Mouse (Mus musculus) forebrain, postnatal 0 days (tissue): Measurements from ENCODE around the gene Hspd1. TPM values are rescaled to one million over a fixed set of nuclear protein-coding genes. Genes with fewer than 3 reads are reported as not detected.

Experiments used
- ATAC-seq: fragments of 200-750 bp; cut with Nextera tagmentation; 2 replicates; pipeline ENCODE4 v1.8.0; 2017; ENCODE audit warnings: mild to moderate bottlenecking, moderate library complexity
- DNase-seq: peaks from one replicate; pipeline ENCODE4 v3.0.0-alpha.2; 2015
- H3K27ac ChIP-seq: fragments of 300-500 bp; sonication (generic); 2 replicates; pipeline ENCODE4 v1.5.1; 2014; ENCODE audit warnings: low read depth, mild to moderate bottlenecking, antibody characterized with exemption, low read length, moderate library complexity, mixed read lengths
- H3K27me3 ChIP-seq: fragments of 300-500 bp; sonication (generic); 2 replicates; pipeline ENCODE4 v1.6.1; 2014; ENCODE audit warnings: mild to moderate bottlenecking, low read length, mixed read lengths; ENCODE audit not compliant: insufficient read depth
- H3K36me3 ChIP-seq: fragments of 300-500 bp; sonication (generic); 2 replicates; pipeline ENCODE4 v1.6.1; 2014; ENCODE audit warnings: mild to moderate bottlenecking, moderate library complexity; ENCODE audit not compliant: insufficient read depth
- H3K4me1 ChIP-seq: fragments of 300-500 bp; sonication (generic); 2 replicates; pipeline ENCODE4 v1.6.1; 2014; ENCODE audit warnings: antibody characterized with exemption; ENCODE audit not compliant: insufficient read depth
- H3K4me2 ChIP-seq: fragments of 300-500 bp; sonication (generic); 2 replicates; pipeline ENCODE4 v1.6.1; 2014; ENCODE audit warnings: low read depth, mild to moderate bottlenecking, moderate library complexity
- H3K4me3 ChIP-seq: fragments of 300-500 bp; sonication (generic); 2 replicates; pipeline ENCODE4 v1.5.1; 2014; ENCODE audit warnings: low read depth, low read length, mixed read lengths
- H3K9ac ChIP-seq: fragments of 300-500 bp; sonication (generic); 2 replicates; pipeline ENCODE4 v1.6.1; 2014; ENCODE audit warnings: mild to moderate bottlenecking
- H3K9me3 ChIP-seq: fragments of 300-500 bp; sonication (generic); 2 replicates; pipeline ENCODE4 v1.6.1; 2016; ENCODE audit warnings: low read length
- CTCF ChIP-seq: sonication (generic); IDR thresholded peaks from 2 replicates; pipeline ENCODE4 v1.5.1; 2016; ENCODE audit warnings: antibody characterized with exemption, control low read depth, low read depth
- WGBS: fragments of 180-500 bp; shearing (Covaris S2); extraction: QIAGEN DNeasy Blood & Tissue Kit; methylation state at CpG from one replicate; pipeline ENCODE4 v1.1.7; 2014; 5-methylcytosine and 5-hydroxymethylcytosine counted together
- polyA plus RNA-seq: library from polyadenylated mRNA; unstranded; fragments of >200 nt; fragmentation: Nextera tagmentation; extraction: Ambion mirVana; gene quantifications from 2 replicates; pipeline ENCODE4 v1.2.1, GENCODE M21; 2015
- total RNA-seq: library from RNA; depleted of rRNA; stranded (reverse); fragments of >200 nt; gene quantifications from 2 replicates; pipeline ENCODE4 v1.2.3, GENCODE M21; 2014

Hspd1 gene
- total and polyA plus RNA-seq, 2 experiments from 2014 or later: 162 to 238 TPM

GRCm38 (mm10) chr1:55107644-55108043 is 19.6 kb upstream of the Hspd1 start:
- ATAC-seq (no peak), DNase-seq (no peak)
- no peaks in the 10 kb centered on the region for H3K27me3 ChIP-seq
- H3K9ac ChIP-seq: no peak overlapping the region
- WGBS: 91% methylated on average over 1 of the region's 1 CpGs
- TF ChIP-seq CTCF: no peak
- H3K27ac ChIP-seq: no peak overlapping the region
- no peaks in the 10 kb centered on the region for H3K9me3 ChIP-seq
- H3K4me2 ChIP-seq: no peak overlapping the region
- no peak overlapping the region for H3K4me3 ChIP-seq
- H3K36me3 ChIP-seq: no peaks in the 10 kb centered on the region
- no peaks in the 10 kb centered on the region for H3K4me1 ChIP-seq

GRCm38 (mm10) chr1:55106919-55107585 is 19.0 kb upstream of the Hspd1 start:
- no peak for TF ChIP-seq CTCF
- DNase-seq: no peak
- no peak overlapping the region for H3K4me2 ChIP-seq
- no peak overlapping the region for H3K4me3 ChIP-seq
- H3K9me3 ChIP-seq: no peaks in the 10 kb centered on the region
- WGBS: 88% methylated on average over 9 of the region's 9 CpGs
- no peak for ATAC-seq
- no peaks in the 10 kb centered on the region for H3K27me3 ChIP-seq
- H3K36me3 ChIP-seq: no peaks in the 10 kb centered on the region
- H3K27ac ChIP-seq: no peak overlapping the region
- H3K4me1 ChIP-seq: no peaks in the 10 kb centered on the region
- H3K9ac ChIP-seq: no peak overlapping the region

DNA sequence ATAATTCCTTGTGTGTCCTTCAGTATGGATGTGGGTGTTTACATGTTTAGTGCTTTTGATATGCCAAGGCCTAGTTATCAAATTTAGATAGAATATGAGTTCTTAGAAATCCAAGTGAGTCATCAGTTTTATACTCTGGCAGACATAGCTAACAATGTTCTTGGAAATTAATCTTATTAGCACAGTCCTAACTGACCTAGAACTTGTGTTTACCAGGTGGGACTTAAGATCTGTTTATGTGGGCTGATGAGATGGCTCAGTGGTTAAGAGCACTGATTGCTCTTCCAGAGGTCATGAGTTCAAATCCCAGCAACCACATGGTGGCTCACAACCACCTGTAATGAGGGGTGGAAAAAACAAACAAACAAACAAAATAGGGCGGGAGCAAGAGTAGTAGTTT is 4.4 kb upstream of the Hspd1 start:
- H3K4me2 ChIP-seq: no peak overlapping the region
- no peak for ATAC-seq
- H3K27ac ChIP-seq: no peak overlapping the region
- no peak for DNase-seq
- no peaks in the 10 kb centered on the region for H3K4me1 ChIP-seq
- 74% methylated on average over 1 of the region's 1 CpGs for WGBS
- no peak overlapping the region for H3K4me3 ChIP-seq
- no peaks in the 10 kb centered on the region for H3K9me3 ChIP-seq
- TF ChIP-seq CTCF: no peak
- no peak overlapping the region for H3K9ac ChIP-seq
- peaks cover 12% of the 10 kb centered on the region; the same call in 1 of the 2 replicates for H3K36me3 ChIP-seq
- H3K27me3 ChIP-seq: no peaks in the 10 kb centered on the region

GRCm38 (mm10) chr1:55092056-55092455 is 4.0 kb upstream of the Hspd1 start:
- Histone ChIP-seq H3K27ac (no peak overlapping the region), H3K4me1 (no peaks in the 10 kb centered on the region), H3K27me3 (no peaks in the 10 kb centered on the region), H3K36me3 (peaks cover 12% of the 10 kb centered on the region; the same call in 1 of the 2 replicates), H3K9ac (no peak overlapping the region), H3K9me3 (no peaks in the 10 kb centered on the region), H3K4me3 (no peak overlapping the region), H3K4me2 (no peak overlapping the region)
- TF ChIP-seq CTCF: no peak
- 82% methylated on average over 2 of the region's 2 CpGs for WGBS
- ATAC-seq (no peak), DNase-seq (no peak)

- H3K9ac ChIP-seq: no peak overlapping the region
- DNase-seq: no peak
- peaks cover 8% of the 10 kb centered on the region; the same call in 1 of the 2 replicates for H3K4me1 ChIP-seq
Measured at GRCm38 (mm10) chr1:55089498-55090064, 1.5 kb upstream of the Hspd1 start.

DNA sequence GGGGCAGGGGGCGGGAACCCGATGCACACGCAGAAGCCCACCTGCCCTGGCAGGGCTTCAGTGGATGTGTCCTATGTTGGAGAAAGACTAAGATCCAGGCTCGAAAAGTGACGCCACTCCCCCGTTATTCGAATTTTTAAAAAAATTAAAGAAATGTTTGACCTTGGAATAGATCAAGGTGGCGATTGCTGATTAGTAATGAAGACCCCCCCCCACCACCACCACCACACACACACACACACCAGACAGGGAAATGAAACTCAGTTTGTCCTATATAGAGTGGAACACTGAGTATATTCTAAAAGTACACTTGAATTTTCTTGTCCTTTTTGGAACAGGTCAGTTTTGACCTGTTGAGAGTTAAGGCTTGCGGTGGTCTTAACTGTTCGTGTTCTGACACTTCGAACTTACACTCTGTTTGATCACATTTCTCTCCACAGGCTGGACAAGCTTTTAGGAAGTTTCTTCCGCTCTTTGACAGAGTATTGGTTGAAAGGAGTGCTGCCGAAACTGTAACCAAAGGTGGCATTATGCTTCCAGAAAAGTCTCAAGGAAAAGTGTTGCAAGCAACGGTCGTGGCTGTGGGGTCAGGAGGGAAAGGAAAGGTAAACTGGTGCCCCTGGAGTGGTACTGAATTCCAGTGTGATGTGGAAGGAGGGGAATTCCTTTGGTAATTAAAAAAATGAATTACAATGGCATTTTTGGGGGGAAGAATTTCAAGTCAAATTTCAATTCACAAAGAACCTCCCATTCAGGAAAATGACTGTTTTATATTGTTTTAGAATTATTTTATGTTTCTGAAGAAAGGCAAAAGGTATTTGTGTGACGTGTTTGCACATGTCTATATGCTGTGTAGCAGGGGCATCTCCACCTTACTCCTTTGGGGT is 811 bp upstream of the Hspd1 start:
- Histone ChIP-seq H3K4me2 (peak overlapping the region; percentile 72), H3K36me3 (peaks cover 12% of the 10 kb centered on the region; the same call in 1 of the 2 replicates), H3K27me3 (no peaks in the 10 kb centered on the region), H3K27ac (peak overlapping the region; percentile 94), H3K9ac (peak overlapping the region; percentile 89), H3K4me3 (peak overlapping the region; percentile 77), H3K9me3 (no peaks in the 10 kb centered on the region), H3K4me1 (peaks cover 8% of the 10 kb centered on the region; the same call in 1 of the 2 replicates)
- DNase-seq (no peak), ATAC-seq (no peak)
- no peak for TF ChIP-seq CTCF
- 7% methylated on average over 16 of the region's 16 CpGs for WGBS

More at GRCm38 (mm10) chr1:55089498-55090064, 1.5 kb upstream of the Hspd1 start:
- no peak for ATAC-seq
- Histone ChIP-seq H3K4me2 (no peak overlapping the region), H3K4me3 (no peak overlapping the region), H3K36me3 (peaks cover 12% of the 10 kb centered on the region; the same call in 1 of the 2 replicates), H3K27ac (no peak overlapping the region), H3K27me3 (no peaks in the 10 kb centered on the region), H3K9me3 (no peaks in the 10 kb centered on the region)
- TF ChIP-seq CTCF: no peak
- WGBS: 83% methylated on average over 5 of the region's 5 CpGs
